Mouse (Mus musculus) c-Kit-positive CD71-positive TER-119-negative erythroid progenitor cells, embryonic 14.5 days (primary cell): ENCODE data around the gene Aplp1.
"Not testable (repeated sequence)": the region's sequence is repeated elsewhere in the genome, so short reads cannot be mapped to it uniquely, and the experiment has no call there.

Experiments
- DNase-seq: peaks from one replicate; pipeline ENCODE4 v3.0.0-alpha.2; 2013; ENCODE audit warnings: low read depth

Gene Aplp1

DNA sequence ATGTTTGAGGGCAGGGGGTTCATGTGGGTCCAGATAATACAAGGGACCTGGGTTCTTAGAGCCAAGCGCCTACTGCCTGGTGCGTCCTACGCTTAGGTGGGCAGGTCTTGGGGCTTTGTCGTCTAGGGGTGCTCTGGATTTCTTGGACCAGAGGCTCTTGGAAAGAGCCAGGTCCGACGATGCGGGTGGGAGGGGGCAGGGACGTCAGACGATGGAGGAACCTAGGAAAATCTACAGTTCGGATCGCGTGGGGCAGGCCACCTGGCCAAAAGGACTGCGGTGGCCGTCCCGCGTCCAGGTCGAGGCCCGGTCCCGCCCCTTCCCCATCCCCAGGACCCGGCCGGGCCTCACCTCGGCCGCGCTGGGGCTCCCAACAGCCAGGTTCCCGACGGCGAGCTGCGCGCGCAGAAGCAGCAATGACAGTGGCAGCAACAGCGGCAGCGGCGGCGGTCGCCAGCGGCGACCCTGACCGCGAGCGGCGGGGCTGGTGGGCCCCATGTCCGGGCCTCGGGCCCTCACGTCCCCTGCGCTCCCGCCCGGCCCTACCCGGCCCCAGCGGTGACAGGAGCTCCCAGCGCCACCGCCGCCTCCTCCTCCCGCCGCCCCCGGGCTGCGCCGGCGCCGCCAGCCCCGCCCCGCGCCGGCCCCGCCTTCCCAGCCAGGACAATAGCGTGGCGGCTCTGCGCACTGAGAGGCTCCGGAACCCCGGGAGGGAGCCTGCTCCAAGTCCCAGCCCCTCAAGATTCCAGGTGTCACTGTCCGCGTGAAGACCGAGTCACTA lies at the start of gene Aplp1:
Gene Aplp1, minus strand, starts transcription at position 565 of the 781 bp plus-strand sequence.
- no peak for DNase-seq

GRCm38 (mm10) chr7:30493401-30493931 lies 48.1 kb upstream of the Aplp1 start, which contains the start of gene Prodh2:
Gene Prodh2, plus strand, starts transcription at chr7:30493622.
- DNase-seq = no peak

DNA sequence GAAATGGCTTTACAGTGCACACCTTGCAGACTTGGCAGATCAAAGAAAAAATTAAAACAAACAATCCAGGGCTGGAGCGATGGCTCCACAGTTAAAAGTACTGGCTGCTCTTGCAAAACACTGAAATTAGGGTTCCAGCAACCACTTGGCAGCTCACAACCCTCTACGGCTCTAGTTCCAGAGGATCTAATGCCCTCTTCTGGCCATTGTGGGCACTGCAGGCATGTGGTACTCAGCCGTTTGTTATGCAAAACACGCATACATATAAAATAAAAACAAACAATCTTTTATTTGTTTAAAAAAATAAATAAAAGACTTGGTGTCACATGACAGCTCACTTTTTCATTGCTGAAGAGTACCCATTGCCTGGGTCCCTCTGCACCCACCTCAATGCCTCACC lies 47.4 kb upstream of the Aplp1 start:
- peak; percentile 59 for DNase-seq

DNA sequence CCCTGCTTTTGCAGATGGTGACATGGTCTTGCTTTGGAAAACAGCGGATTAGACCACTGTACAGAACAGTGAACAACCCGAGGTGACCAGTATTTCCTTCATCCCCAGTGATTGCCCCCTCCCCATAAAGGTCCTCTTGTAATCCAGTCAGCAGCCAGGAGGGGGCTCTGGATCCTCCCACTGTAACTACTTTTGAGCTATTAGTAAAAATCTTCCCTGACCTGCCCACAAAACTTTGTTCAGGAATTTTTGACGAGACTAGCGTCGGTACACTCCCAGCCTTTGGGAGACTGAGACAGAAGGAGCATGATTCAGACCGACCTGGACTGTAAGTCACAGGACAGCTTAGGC lies 45.6 kb upstream of the Aplp1 start:
- no peak for DNase-seq

GRCm38 (mm10) chr7:30490251-30490956 lies 45.1 kb upstream of the Aplp1 start:
- peak; percentile 51 for DNase-seq

DNA sequence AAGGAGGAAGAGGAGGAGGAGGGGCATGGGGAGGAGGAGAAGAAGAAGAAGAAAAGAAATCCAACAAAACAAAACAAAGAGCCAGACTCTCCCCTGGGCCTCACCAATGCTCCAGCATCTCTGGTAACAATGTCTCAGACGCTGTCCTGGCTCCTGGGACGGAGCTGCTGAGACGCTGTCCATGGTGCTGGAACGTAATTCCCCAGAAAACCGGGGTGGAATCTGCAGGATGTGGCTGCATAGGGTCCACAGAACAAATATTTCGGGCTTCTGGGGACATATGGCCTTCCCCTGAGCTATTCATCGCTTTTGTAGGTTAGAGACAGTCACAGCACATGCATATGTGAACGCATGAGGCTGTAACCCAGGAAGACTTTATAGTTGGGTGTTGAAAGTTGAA lies 38.9 kb upstream of the Aplp1 start:
- DNase-seq = peak; percentile 8

DNA sequence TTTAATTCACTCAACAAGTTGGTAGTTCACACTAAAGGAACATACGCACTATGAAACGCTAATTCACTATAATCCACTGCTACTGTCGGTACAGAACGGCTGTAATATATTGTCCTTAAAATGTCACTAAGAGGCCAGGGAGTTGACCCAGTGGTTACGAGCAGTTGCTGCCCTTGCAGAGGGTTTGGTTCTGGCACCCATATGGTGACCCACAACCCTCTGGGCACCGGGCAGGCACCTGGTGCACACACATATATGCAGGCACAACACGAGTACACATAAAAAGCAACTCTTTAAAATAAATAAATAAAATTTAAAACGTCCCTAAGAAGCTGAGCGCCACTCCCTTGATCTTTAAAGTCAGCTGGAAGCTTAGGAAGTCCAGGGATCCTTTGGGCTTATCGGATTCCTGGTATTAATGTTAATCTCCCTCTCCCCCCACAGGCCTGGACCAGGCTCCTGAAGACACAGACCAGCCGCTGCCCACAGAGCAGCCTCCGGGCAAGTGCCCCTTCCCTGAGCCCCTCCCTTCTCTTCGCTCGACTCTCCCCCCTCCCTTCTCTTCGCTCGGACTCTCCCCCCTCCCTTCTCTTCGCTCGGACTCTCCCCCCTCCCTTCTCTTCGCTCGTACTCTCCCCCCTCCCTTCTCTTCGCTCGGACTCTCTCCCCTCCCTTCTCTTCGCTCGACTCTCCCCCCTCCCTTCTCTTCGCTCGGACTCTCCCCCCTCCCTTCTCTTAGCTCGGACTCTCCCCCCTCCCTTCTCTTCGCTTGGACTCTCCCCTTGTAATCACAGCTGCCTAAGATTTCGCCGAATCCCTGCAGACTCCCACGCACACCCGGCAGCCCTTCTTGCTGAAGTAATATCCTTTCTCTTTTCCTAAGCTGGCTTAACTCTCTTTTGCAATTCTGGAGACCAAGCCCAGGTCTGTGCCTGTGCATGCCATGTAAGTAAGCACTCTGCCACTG lies 32.4 kb upstream of the Aplp1 start:
- no peak for DNase-seq

- DNase-seq = not testable (repeated sequence)
Observed at GRCm38 (mm10) chr7:30476136-30476535, 30.8 kb upstream of the Aplp1 start.

DNA sequence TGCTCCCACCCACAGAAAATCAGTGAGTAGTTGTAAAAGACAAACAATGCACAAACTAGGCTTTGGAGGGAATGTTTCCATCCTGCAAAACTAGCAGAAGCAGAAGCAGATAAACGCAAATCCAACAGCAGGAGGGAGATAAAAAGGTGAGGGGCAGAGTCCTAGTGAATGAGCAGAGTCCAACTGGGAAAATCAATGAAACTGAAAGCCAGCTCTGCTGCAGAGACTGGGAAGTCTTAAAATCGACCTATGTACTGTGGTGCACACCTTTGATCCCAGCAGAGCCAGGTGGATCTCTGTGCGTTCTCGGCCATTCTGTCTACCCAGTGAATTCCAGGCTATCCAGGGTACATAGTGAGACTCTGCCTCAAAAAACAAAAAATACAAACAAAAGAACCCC lies 29.7 kb upstream of the Aplp1 start:
- no peak for DNase-seq

DNA sequence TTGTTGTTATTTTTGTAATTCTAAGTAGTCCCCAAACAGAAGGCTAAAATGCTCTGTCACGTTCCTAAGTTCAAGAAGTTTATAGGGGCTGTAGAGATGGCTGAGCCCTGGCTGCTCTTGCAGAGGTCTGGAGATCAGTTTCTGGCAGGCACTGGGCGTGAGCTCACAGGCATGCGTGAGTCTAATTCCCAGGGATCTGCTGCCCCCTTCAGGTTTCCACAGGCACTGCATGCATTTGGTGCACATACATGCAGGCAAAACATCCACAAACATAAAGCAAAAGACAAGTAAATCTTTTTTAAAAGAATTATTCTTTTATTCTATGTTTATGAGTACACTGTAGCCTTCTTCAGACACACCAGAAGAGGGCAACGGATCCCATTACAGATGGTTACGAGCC lies 27.1 kb upstream of the Aplp1 start:
- DNase-seq = peak; percentile 42

DNA sequence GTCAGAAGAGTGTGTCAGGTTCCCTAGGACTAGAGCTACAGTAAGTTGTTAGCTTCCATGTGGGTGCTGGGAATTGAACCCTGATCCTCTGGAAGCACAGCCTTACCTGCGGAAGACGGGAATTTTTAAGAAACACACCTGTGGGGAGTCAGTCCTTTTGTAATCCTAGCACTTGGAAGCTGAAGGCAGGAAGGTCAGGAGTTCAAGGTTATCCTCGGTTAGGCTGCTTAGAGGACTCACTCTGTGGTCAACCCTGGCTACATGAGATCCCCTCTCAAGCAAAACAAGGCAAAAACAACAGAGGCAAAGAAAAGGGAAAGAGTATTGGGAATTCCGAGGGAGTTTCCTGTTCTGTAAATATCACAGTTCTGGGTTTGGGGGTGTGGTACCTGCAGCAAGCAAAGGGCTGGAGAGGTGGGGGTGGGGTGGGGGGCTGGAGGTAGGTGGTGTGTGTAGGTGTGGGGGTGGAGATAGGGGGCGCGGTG lies 19.5 kb upstream of the Aplp1 start:
- no peak for DNase-seq

DNA sequence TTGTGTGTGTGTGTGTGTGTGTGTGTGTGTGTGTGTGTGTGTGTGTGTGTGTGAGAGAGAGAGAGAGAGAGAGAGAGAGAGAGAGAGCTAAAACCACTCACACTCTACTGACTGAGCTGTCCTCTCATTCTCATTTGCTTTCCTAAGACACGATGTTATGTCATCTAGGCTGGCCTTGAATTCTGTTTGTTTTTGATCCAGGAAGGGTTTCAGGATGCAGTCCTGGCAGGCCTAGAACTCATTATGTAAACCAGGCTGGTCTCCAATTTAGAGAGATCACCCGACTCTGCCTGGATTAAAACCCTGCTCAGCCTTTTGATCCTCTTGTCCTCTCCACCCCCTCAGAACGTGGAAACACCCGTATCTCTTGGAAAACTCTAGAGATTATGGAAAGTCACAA lies 18.7 kb upstream of the Aplp1 start:
- no peak for DNase-seq

GRCm38 (mm10) chr7:30463568-30463967 lies 18.2 kb upstream of the Aplp1 start:
- DNase-seq = no peak

- DNase-seq = no peak
Observed at GRCm38 (mm10) chr7:30459484-30459883, 14.1 kb upstream of the Aplp1 start.

- DNase-seq = no peak
Observed at GRCm38 (mm10) chr7:30457629-30458330, 12.4 kb upstream of the Aplp1 start, which contains the start of the genes Kirrel2 and Nphs1. Gene Kirrel2, minus strand, starts transcription at chr7:30457690. Gene Nphs1, plus strand, starts transcription at chr7:30458315.

DNA sequence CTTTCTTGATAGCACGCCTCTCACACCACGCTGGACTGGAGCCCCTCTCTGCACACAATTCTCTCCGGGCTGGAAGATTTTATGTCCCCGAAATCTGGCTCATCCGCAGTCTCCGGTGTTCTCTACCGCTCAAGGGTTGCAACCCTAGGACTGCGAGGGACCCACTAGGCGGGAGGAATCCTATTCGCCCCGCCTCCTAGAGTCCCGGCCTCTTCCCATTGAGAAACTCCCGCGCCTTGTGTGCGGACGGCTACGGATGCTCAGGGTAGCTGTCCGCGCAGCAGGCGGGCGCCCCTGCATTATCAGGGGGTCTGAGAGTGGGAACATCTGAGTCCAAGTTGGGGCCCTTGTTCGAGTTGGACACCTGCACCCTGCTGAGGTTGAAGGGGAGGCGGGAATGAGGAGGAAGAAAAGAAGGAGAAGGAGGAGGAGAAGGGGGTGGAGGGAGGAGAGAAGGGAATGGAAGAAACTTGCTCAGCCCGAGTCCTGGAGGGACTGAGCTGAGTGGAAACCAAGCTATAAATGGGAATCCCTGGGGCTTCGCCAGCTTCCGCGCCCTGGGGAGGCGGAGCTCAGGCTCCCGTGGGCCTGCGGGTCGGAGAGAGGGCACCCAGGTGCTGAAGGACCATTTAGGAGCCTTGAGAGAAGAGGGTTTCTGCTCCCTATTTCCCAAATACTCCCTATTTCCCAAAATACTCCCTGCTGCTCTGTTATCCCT lies 11.7 kb upstream of the Aplp1 start:
- no peak for DNase-seq

GRCm38 (mm10) chr7:30456487-30456886 lies 11.2 kb upstream of the Aplp1 start:
- DNase-seq = no peak

- no peak for DNase-seq
Observed at GRCm38 (mm10) chr7:30454259-30454658, 8.9 kb upstream of the Aplp1 start.

DNA sequence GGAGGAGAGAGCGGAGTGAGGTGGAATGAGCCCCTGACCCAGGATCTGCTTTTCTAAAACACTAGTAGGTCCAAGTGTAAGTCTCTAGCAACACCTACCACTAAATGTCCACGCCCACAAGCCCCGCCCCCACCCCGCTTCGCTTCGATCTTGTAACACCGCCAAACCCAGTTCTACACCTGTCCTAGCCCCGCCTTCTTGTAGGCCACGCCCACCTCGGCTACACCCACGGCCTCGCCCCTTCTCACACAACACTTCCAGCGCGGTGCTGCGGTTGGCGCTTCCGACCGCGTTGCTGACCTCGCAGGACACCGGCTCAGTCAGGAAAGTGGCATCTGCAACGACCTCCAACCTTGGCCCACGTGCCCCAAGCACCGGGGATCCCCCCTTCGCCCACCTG lies 8.4 kb upstream of the Aplp1 start:
- DNase-seq = peak; percentile 23

DNA sequence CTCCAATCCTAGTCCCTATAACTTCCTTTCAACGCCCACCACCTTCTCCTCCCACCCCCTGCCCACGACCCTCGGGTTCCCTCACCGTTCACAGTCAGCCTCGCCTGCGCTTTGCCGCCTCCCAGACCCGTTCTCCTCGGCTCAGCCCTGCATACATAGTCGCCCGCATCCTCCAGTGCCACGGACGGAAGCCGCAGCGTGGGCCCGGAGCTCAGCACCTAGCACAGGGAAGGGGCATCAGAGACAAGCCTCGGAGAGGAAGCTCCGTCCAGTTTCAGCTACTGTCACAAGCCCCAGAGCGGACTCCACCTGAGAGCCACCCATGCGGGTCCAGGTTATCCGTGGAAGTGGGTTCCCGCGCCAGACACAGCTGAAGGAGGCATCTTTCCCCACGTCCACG lies 8.0 kb upstream of the Aplp1 start:
- DNase-seq = no peak

DNA sequence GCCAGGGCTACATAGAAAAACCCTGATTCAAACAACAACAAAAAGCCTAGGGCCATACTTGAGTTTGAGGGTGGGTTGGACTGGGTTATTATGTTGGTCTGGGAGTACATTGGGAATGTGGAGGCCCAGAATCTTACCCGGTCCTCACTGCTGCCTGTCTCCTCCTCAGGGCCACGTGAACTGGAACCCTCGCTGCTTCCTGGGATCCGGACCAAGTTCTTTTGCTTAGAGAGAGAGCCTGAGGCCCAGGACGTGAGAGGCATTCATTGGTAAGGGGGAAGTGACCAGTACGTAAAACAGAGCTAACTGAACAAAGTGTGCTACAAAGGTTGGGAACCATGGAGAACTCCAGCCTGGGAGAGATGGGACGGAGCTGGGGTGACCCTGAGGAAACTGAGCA lies 4.9 kb upstream of the Aplp1 start:
- DNase-seq = no peak
